ENCODE assay signal across 8 mouse cellular contexts in genomic region chr9:25481344-25482095, GRCm38 (mm10). TPM values are rescaled to one million over a fixed set of nuclear protein-coding genes. Genes with fewer than 3 reads are reported as not detected.
DNase-seq lines count a peak whose midpoint lies in the region; ATAC-seq and TF ChIP-seq lines count a peak whose summit lies in the region.

Gene Eepd1 (plus strand): TSS chr9:25481547.

- H3K4me3 ChIP-seq in cortical plate, adult 2 months (ENCODE audit: insufficient read depth, low read length), result peak within 1 kb of the TSS; percentile 79

- ATAC-seq in activated CD4-positive, CD25-positive, alpha-beta regulatory T cell, adult 4 months, result peak; percentile 95
- peak; percentile 85 for ATAC-seq in megakaryocyte progenitor cell, adult 5-6 weeks (replicated peaks; ENCODE audit: poor library complexity)

- DNase-seq in gastrocnemius, postnatal 10 days, result peak; percentile 98
- peak; percentile 95 for DNase-seq in induced T-regulatory cell, adult 2 months (ENCODE audit: low read depth)
- DNase-seq in left cerebral cortex, adult 9 months (ENCODE audit: low spot score in 2 of 2), result peak; percentile 82 to 93
- peak; percentile 94 for DNase-seq in right cerebral cortex, postnatal 14 days
- peak; percentile 96 to 97 for DNase-seq in urinary bladder, postnatal 36 days (ENCODE audit: low spot score in 2 of 2)

- TF ChIP-seq POLR2A in cortical plate, adult 2 months (IDR thresholded peaks at IDR 0.05; ENCODE audit: extremely low read depth, insufficient read depth, low read length), result peak; percentile 17; the same call in 1 of the 2 replicates

- TF ChIP-seq CTCF in cortical plate, adult 2 months (IDR thresholded peaks at IDR 0.05; ENCODE audit: extremely low read depth, insufficient read depth, low read length), result no peak

- H3K27ac ChIP-seq in cortical plate, adult 2 months (ENCODE audit: insufficient read depth, low read length), result peak within 1 kb of the TSS; percentile 77

- H3K4me1 ChIP-seq in cortical plate, adult 2 months (ENCODE audit: control insufficient read depth, insufficient read depth, low read length), result peaks cover 5% of the 10 kb centered on the region

RNA-seq across cellular contexts. Expression of gene Eepd1, which starts in this region (rescaled TPM):
- under 1 TPM; 0.32 to 0.56 TPM for polyA plus RNA-seq in activated CD4-positive, CD25-positive, alpha-beta regulatory T cell, adult 4 months (2017; shearing (Covaris generic))
- 13.9 and 14.2 TPM in 2 replicates for polyA plus RNA-seq in cortical plate, adult 2 months (2012; rRNA removed)
- 10 to 100 TPM; 49.4 to 59.9 TPM for total RNA-seq in gastrocnemius, postnatal 10 days (2021)
- 4.4 and 4.8 TPM in 2 replicates for total RNA-seq in megakaryocyte progenitor cell, adult 5-6 weeks (2015)
- total RNA-seq in megakaryocyte progenitor cell, adult 5-6 weeks (2017), result 7.3 and 10.5 TPM in 2 replicates

Comparison
In these comparisons a context has a peak if more than half of its experiments do, and no peak if none do; other contexts are left out.
1. Peak in every context shown above with its lines: DNase-seq, ATAC-seq, H3K4me3 ChIP-seq and H3K27ac ChIP-seq.
2. RNA of gene Eepd1 (total RNA-seq): 49.4 to 59.9 TPM in gastrocnemius, postnatal 10 days; 4.4 to 10.5 TPM in megakaryocyte progenitor cell, adult 5-6 weeks; every median in the first group is over 4 times any median in the second.
3. Peak in ATAC-seq in activated CD4-positive, CD25-positive, alpha-beta regulatory T cell, adult 4 months; RNA of the gene not detected or under 1 TPM.